Mouse (Mus musculus) ovary, postnatal 14 days (tissue): ENCODE results near the gene Zdhhc5.
"Not testable (repeated sequence)": the region's sequence is repeated elsewhere in the genome, so short reads cannot be mapped to it uniquely, and the experiment has no call there.

Source experiments
- DNase-seq: peaks from one replicate; pipeline ENCODE4 v3.0.0; 2022; ENCODE audit warnings: low spot score

The Zdhhc5 gene

DNA sequence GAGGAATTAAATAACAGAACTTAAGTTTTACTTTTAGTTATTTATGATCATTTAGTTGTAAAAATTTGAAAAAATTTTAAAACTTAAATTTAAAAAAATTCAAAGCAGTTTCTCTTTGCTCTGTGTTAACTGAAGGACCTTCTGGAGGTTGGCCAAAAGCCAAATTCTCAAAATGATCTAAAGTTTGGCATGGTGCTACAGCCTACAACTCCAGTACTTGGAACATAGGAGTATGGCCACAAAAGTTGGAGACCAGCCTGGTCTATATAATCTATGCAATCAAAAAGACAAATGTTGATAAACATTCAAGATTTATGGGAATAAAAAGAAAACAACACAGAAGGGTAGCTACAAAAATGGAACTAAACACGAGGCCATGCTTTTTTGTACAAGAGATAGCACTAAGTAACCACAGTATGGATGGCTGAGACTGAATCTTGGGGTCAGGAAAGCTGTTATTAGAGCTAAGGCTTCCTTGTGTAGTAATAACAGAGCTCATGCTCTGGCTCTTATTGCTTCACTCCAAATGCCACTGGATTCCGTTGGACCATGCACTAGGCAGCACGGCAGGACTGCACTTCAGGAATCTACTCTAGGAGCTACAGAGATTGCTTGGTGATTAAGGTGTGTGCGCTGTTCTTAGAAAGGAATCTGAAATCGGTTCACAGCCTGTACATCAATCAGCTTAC is 19.8 kb downstream of the Zdhhc5 start:
- DNase-seq = no peak

DNA sequence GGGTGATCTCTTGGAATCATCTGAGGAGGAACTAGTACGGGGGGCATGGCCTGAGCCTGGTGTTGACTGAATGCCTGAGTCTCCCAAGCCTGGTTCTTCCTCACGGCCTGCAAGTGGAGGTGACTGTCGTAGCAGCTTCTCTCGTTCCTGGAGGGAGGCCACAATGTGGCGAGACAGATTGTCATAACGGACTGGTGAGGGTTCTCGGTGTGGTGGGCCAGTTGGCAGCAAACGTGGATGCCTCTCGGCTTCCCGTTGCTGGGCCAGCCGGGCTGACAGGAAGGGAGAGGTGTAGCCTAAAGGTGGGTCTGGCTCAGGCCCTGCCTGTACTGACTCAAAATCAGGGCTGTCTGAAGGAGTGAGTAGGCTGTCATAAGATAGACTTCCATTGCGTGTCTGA is 24.9 kb downstream of the Zdhhc5 start:
- DNase-seq = no peak

- DNase-seq = no peak
Observed at GRCm38 (mm10) chr2:84688080-84688844, 26.7 kb downstream of the Zdhhc5 start.

DNA sequence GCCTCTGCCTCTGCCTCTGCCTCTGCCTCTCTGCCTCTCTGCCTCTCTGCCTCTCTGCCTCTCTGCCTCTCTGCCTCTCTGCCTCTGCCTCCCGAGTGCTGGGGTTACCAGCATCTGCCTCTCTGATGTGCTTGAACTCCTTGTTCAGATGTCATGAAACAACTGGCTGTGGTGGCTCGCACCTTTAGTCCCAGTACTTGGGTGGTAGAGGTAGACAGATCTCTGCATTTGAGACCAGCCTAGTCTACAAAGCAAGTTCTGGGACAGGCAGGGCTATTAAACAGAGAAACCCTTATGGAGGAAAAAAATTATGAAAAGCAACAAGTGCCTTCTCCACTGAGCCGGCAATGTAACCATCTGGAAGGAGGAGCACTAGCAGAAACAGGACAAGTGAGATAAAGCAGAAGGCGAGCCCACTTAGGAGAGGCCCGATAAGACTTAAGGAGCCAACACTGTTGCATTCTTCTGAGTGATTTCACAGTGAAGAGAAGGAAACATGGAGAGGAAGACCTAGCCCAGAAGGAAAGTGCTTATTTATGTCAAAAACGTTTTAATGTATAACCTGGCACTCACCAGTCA is 32.3 kb downstream of the Zdhhc5 start:
- DNase-seq = no peak

- DNase-seq = no peak
Observed at GRCm38 (mm10) chr2:84679016-84679415, 36.0 kb downstream of the Zdhhc5 start, which contains the start of gene Tmx2. Gene Tmx2 (minus strand): TSS chr2:84679140.

DNA sequence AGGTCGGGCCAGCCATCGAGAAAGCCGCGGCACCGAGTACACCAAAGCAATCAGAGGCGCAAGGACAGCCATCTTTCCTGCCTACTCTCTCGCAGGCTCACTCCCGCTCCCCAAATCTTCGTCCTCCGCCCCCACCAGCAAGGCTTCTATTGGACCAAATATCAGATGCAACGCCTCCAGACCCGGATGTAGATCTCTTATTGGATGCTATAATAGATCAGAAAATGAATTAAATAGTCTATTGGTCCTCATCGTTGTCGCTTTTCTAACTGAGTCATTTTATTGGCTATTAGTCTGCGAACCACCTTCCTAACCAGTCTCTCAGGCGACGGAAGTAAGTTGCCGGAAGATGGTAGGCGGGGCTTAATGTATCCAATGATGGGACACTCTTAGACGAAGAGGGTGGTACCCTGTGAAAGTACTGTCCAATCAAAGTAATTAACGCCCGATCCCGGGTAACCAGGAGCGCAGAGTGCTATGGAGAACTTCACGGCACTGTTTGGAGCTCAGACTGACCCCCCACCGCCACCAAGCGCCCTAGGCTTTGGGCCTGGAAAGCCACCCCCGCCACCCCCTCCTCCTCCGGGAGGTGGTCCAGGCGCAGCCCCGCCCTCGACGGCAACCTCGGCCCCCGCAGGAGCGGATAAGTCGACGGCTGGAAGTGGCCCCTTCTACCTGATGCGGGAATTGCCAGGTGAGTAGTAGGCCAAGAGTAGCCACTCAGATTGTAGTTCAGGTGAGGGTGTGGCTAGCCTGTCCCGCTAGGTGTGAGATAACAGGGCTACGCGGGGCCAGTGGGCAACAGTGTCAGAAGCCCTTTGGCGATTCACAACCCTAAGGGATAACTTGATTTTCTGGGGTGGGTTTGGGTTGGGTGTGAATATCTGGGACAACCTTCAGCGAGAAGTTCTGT is 36.8 kb downstream of the Zdhhc5 start, which contains the start of the genes Gm28635 and Med19:
TSS of gene Gm28635 (minus strand) at position 74 of the 913 bp plus-strand sequence.
TSS of gene Med19 (plus strand) at position 435 of the 913 bp plus-strand sequence.
- DNase-seq = peak; percentile 77

GRCm38 (mm10) chr2:84677270-84677967 is 37.6 kb downstream of the Zdhhc5 start:
- DNase-seq = no peak

GRCm38 (mm10) chr2:84671535-84671934 is 43.4 kb downstream of the Zdhhc5 start:
- not testable (repeated sequence) for DNase-seq

DNA sequence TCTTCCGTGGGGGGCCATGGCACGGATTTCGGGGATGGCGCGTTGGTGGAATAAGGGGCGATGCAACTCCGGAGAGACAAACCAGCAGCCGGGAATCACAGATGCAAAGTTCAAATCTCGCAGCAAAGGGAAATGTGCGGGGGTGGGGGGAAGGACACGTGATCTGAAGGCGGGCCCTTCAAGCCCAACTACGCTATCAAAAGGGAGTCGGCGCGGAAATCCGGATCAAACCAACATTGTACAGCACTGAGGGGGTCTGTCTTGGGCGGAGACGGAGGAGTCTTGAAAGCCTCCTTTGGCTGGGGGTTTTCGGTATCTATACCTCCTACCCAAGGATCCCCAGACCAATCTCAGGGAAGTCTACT is 44.4 kb downstream of the Zdhhc5 start, which contains the start of gene Selenoh:
TSS of gene Selenoh (minus strand) at position 202 of the 365 bp plus-strand sequence.
- peak; percentile 69 for DNase-seq

DNA sequence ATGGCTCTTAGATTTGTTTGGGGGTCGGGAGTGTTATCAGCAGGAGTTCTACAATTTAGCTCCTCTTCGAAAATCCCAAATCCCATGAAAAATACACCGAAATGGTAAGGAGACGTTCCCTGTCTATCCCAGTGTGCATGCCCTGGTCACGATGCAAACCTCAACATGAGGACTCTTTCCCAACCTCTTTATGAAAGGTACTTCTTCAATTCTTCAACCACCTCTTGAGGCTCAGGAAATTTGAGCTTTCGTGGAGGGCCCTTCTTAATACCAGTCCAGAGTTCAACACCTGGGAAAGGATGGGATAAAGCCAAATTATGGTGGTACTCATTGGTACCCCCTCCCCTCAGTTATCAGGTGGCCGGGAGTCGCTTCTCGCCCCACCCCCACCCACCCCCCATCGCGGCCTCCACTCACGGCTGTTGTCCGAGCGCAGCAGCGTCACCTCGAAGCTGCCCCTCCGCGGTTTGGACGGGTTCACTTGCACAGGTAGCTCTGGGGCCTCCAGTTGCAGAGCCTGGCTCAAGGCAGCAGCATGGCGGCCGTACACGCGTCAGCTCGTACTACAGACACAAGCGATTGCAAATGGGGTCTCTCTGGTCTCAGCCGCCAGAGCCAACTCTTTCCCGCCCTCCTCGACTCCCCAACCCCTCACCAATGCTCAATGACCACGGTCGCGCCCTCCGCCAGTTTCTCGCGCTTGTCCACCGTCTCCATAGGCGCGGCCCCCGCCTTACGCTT is 45.0 kb downstream of the Zdhhc5 start:
- no peak for DNase-seq

DNA sequence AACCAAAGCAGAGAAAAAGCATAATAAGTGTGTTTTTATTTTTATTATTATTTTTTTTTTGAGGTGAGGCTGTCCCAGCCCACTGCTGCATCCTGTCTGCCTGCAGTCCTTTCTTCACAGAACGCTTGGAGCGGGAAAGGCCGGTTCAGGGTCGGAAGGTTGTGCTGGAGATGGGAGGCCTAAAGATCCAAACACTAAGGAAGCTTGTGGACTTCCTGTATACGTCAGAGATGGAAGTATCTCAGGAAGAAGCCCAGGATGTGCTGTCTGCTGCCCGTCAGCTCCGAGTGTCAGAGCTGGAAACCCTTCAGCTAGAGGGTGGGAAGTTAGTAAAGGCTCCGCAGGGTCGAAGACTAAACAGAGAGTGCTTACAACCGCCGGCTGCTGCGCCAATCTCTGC is 48.9 kb downstream of the Zdhhc5 start:
- no peak for DNase-seq

GRCm38 (mm10) chr2:84662866-84663265 is 52.1 kb downstream of the Zdhhc5 start:
- DNase-seq = no peak

- peak; percentile 33 for DNase-seq
Observed at GRCm38 (mm10) chr2:84660253-84660652, 54.7 kb downstream of the Zdhhc5 start.

DNA sequence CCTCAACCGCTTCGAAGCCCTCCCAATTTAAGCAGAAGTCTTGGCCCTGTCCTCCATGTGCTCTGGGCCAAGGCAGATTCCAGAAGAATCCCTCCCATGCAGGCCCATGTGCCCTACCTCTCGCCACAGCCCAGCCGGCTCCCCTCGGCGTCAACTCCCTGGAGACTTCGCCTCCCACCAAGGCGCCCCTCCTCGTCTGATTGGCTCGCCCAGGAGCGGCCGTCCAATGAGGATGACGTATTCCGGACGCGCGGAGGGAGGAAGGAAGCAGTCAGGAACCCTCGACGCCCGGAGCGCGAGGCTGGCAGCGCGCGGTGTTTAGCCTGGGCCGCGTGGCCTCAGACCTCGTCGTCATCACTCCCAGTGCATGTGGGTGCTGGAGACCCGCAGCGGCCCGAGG is 56.2 kb downstream of the Zdhhc5 start, which contains the start of gene Btbd18:
TSS of gene Btbd18 (plus strand) at position 274 of the 400 bp plus-strand sequence.
- DNase-seq = no peak

GRCm38 (mm10) chr2:84655864-84656263 is 59.1 kb downstream of the Zdhhc5 start:
- no peak for DNase-seq

DNA sequence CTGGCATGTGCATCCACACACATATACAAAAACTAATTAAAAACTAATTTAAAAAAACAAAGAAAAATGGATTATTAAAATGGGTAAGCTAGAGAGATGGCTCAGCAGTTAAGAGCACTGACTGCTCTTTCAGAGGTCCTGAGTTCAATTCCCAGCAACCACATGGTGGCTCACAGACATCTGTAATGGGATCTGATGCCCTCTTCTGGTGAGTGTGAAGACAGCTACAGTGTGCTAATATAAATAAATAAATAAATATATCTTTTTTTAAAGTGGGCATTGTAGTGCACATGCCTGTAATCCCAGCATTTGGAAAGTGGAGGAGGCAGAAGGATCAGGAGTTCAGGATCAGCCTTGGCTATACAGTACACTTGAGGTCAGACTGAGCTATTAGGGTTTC is 61.6 kb downstream of the Zdhhc5 start:
- DNase-seq = no peak

DNA sequence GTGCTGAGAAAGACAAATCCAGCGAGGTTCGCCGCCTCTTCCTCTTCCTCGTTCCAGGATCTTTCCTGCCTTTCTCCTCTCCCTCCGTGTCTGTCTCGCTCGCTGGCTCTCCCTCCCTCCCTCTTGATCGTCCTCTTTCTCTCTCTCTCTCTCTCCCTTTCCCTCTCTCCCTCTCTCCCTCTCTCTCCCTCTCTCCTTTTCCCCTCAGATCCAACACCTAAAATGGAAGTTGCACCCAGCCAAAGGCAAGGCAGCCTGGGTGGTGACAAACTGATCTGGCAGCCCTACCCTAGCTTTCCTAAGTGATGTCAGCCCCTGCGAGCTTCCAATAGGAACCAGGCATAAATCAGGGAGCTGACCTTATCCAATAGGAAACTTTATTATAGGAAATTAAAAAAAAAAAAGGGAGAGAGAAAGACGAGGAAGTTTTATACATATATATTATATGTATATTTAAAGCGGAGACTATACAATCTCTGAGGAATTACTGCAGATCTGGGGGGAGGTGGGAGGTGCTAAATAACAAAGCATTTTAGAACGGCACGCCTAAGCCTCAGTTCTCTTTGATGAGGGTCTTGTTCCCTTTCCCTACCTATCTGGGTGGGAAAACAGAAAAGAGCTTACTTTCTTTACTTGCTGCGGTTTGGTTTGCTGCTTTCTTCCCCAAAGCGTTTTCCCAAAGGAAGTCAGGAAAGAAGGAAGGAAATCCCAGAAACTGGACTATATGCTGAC is 64.3 kb downstream of the Zdhhc5 start, which contains the start of gene Ctnnd1:
TSS of gene Ctnnd1 (minus strand) at position 302 of the 732 bp plus-strand sequence.
- DNase-seq = peak; percentile 67

GRCm38 (mm10) chr2:84649674-84650073 is 65.3 kb downstream of the Zdhhc5 start:
- no peak for DNase-seq

DNA sequence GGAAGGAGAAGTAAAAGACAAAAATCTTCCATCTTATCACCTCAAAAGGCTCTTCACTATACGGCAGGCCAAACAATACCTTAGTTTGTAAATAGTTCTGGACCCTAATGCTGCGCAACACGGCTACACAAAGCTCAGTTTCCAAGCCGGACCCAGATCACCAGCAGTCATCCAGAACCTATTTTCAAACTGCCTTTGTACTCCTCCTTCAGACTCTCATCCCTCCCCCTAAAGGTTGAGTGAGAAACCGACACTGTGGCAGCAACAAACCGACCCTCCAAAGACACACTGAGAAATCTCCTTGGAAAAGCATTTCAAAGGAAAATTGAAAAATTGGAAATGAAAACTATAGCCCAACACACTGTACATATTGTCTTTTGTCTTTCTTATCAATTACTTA is 66.6 kb downstream of the Zdhhc5 start:
- no peak for DNase-seq
